Mouse (Mus musculus): Measurements from ENCODE around the gene Fbxo17. TPM values are rescaled to one million over a fixed set of nuclear protein-coding genes. Genes with fewer than 3 reads are reported as not detected.

Fbxo17 gene
- polyA plus RNA-seq, 1 experiment from 2014 or later = 2.3 TPM

DNA sequence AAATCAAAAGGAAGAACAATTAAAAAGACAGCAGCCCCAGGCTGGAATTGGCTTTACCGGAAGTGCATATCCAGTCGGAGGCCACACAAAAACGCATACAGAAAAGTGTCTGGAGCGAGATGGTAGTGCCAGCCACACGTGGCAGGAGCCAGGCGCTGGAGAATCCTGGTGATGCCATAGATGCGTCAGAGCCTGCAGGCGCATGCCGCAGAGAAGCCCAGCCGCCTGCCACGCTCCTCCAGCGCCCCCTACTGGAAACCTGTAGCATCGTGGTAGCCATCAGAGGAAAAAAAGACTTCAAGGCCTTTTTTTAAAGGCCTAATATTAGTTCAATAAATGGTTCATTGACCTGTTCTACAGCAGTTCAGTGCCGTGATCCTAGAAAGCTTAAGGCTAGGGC, 10.0 kb downstream of the Fbxo17 start:
- Histone ChIP-seq H3K4me1 (replicated peaks; ENCODE audit: control insufficient read depth, insufficient read depth, low read length) (no peaks in the 10 kb centered on the region), H3K27me3 (ENCODE audit: control insufficient read depth, insufficient read depth, low read length) (0 out of 2 replicates have a peak, but pooled peaks cover 1% of the 10 kb centered on the region), H3K9ac (no peak overlapping the region), H3K4me2 (replicated peaks) (peak overlapping the region; percentile 13), H3K36me3 (replicated peaks; ENCODE audit: control insufficient read depth, insufficient read depth) (no peaks in the 10 kb centered on the region), H3K9me3 (ENCODE audit: control insufficient read depth, low read length) (no peaks in the 10 kb centered on the region), H3K27ac (no peak overlapping the region), H3K4me3 (replicated peaks; ENCODE audit: low read length) (no peak overlapping the region)
- peak; percentile 84 for DNase-seq (ENCODE audit: low spot score)
- ATAC-seq (ENCODE audit: low FRiP score) = peak; percentile 69; the same call in 1 of the 2 replicates
- 5% methylated on average over 14 of the region's 14 CpGs for WGBS

GRCm38 (mm10) chr7:28727649-28728340, 11.2 kb downstream of the Fbxo17 start:
- Histone ChIP-seq H3K4me3 (replicated peaks; ENCODE audit: low read length) (no peak overlapping the region), H3K4me1 (replicated peaks; ENCODE audit: control insufficient read depth, insufficient read depth, low read length) (peaks cover 5% of the 10 kb centered on the region; the same call in 1 of the 2 replicates), H3K27me3 (ENCODE audit: control insufficient read depth, insufficient read depth, low read length) (0 out of 2 replicates have a peak, but pooled peaks cover 4% of the 10 kb centered on the region), H3K27ac (no peak overlapping the region), H3K9me3 (ENCODE audit: control insufficient read depth, low read length) (no peaks in the 10 kb centered on the region), H3K9ac (no peak overlapping the region), H3K36me3 (replicated peaks; ENCODE audit: control insufficient read depth, insufficient read depth) (no peaks in the 10 kb centered on the region), H3K4me2 (replicated peaks) (no peak overlapping the region)
- WGBS = 42% methylated on average over 10 of the region's 10 CpGs
- ATAC-seq (ENCODE audit: low FRiP score) = 0 out of 2 replicates have a peak, but pooled peaks have one; percentile 43
- DNase-seq (ENCODE audit: low spot score) = no peak

DNA sequence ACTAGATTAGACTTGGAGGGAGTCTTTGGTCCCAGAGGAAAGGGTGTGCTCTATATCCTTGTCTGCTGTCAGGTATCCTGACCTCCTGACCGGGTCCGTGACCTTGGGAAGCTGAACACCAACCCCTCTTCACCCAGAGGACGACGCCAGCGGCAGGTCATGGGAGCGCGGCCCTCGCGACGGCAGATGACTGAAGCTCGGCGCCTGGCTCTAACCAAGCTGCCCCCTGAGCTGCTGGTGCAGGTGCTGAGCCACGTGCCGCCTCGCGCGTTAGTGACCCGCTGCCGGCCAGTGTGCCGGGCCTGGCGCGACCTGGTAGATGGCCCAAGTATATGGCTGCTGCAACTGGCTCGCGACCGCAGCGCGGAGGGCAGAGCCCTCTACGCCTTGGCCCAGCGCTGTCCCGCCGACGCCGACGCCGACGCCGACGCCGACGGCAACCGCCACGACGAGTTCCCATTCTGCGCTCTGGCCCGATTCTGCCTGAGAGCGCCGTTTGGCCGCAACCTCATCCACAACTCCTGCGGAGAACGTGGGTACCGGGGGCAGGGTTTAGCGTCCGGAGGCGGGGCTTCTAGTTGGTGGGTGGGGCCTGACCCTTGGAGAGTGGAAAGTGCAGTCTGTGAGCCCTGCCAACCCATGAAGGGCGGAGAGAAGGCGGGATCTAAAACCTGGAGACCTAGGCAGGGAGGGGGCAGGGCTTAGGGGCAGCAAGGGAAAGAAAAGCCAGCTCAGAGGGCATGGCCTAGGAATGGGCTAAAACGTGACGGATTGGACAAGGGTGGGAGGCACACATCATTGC, 15.9 kb downstream of the Fbxo17 start:
- H3K27me3 ChIP-seq (ENCODE audit: control insufficient read depth, insufficient read depth, low read length) = 0 out of 2 replicates have a peak, but pooled peaks cover 4% of the 10 kb centered on the region
- H3K9ac ChIP-seq = peak overlapping the region; percentile 34; the same call in 1 of the 2 replicates
- H3K9me3 ChIP-seq (ENCODE audit: control insufficient read depth, low read length) = no peaks in the 10 kb centered on the region
- peaks cover 7% of the 10 kb centered on the region; the same call in 1 of the 2 replicates for H3K4me1 ChIP-seq (replicated peaks; ENCODE audit: control insufficient read depth, insufficient read depth, low read length)
- H3K4me2 ChIP-seq (replicated peaks) = peak overlapping the region; percentile 58
- WGBS = 2% methylated on average over 58 of the region's 58 CpGs
- H3K27ac ChIP-seq = no peak overlapping the region
- ATAC-seq (ENCODE audit: low FRiP score) = peak; percentile 76
- peaks cover 6% of the 10 kb centered on the region for H3K36me3 ChIP-seq (replicated peaks; ENCODE audit: control insufficient read depth, insufficient read depth)
- peak; percentile 60 for DNase-seq (ENCODE audit: low spot score)
- H3K4me3 ChIP-seq (replicated peaks; ENCODE audit: low read length) = peak overlapping the region; percentile 32

DNA sequence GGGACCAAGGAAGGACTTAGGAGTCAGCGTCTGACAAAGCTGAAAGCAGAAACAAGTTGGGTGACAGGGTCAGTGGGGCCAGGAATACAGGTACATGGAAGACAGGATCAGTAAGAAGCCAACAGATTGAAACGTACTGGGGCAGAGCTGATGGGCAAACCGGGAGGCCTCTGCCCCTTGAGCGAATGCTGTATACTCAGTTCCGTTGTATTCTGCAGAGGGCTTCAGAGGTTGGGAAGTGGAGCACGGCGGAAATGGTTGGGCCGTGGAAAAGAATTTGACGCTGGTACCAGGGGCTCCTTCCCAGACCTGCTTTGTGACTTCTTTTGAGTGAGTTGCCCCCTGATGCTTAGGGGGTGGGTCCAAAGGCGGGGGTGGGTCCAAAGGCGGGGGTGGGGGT, 16.6 kb downstream of the Fbxo17 start:
- ATAC-seq (ENCODE audit: low FRiP score) (no peak), DNase-seq (ENCODE audit: low spot score) (no peak)
- H3K4me2 ChIP-seq (replicated peaks) = peak overlapping the region; percentile 58
- no peak overlapping the region for H3K27ac ChIP-seq
- H3K4me3 ChIP-seq (replicated peaks; ENCODE audit: low read length) = peak overlapping the region; percentile 32; the same call in 1 of the 2 replicates
- H3K36me3 ChIP-seq (replicated peaks; ENCODE audit: control insufficient read depth, insufficient read depth) = peaks cover 9% of the 10 kb centered on the region
- no peaks in the 10 kb centered on the region for H3K9me3 ChIP-seq (ENCODE audit: control insufficient read depth, low read length)
- 0 out of 2 replicates have a peak, but pooled peaks cover 4% of the 10 kb centered on the region for H3K27me3 ChIP-seq (ENCODE audit: control insufficient read depth, insufficient read depth, low read length)
- WGBS = 5% methylated on average over 11 of the region's 11 CpGs
- 0 out of 2 replicates have a peak overlapping the region, but pooled peaks have one; percentile 34 for H3K9ac ChIP-seq
- peaks cover 7% of the 10 kb centered on the region; the same call in 1 of the 2 replicates for H3K4me1 ChIP-seq (replicated peaks; ENCODE audit: control insufficient read depth, insufficient read depth, low read length)

DNA sequence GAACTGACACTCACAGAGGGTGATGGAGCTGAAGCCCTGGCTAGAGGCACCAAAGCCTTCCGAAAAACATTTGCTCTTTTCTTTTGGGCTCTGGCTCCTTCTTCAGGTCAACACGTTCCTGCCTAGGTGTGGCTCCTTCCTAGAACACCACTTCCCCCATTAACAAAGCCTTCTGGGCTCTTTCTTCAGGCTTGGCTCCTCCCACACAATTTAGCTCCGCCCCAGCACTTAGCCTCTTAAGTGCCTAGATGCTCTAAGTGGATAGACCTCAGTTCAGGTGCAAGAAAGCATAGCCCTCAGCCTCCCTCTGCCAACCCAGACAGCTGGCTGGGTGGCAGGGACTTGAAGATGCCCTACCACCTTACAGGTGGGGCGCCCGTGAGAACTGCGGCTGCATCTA, 19.1 kb downstream of the Fbxo17 start:
- Histone ChIP-seq H3K4me1 (replicated peaks; ENCODE audit: control insufficient read depth, insufficient read depth, low read length) (peaks cover 7% of the 10 kb centered on the region; the same call in 1 of the 2 replicates), H3K4me3 (replicated peaks; ENCODE audit: low read length) (no peak overlapping the region), H3K9ac (no peak overlapping the region), H3K36me3 (replicated peaks; ENCODE audit: control insufficient read depth, insufficient read depth) (peaks cover 13% of the 10 kb centered on the region), H3K4me2 (replicated peaks) (no peak overlapping the region), H3K9me3 (ENCODE audit: control insufficient read depth, low read length) (no peaks in the 10 kb centered on the region), H3K27me3 (ENCODE audit: control insufficient read depth, insufficient read depth, low read length) (0 out of 2 replicates have a peak, but pooled peaks cover 4% of the 10 kb centered on the region), H3K27ac (no peak overlapping the region)
- ATAC-seq (ENCODE audit: low FRiP score) (no peak), DNase-seq (ENCODE audit: low spot score) (no peak)
- 83% methylated on average over 6 of the region's 6 CpGs for WGBS

GRCm38 (mm10) chr7:28739829-28740228, 23.2 kb downstream of the Fbxo17 start:
- Histone ChIP-seq H3K9ac (no peak overlapping the region), H3K27ac (no peak overlapping the region), H3K27me3 (ENCODE audit: control insufficient read depth, insufficient read depth, low read length) (no peaks in the 10 kb centered on the region), H3K36me3 (replicated peaks; ENCODE audit: control insufficient read depth, insufficient read depth) (peaks cover 17% of the 10 kb centered on the region), H3K4me3 (replicated peaks; ENCODE audit: low read length) (no peak overlapping the region), H3K4me1 (replicated peaks; ENCODE audit: control insufficient read depth, insufficient read depth, low read length) (peaks cover 11% of the 10 kb centered on the region), H3K9me3 (ENCODE audit: control insufficient read depth, low read length) (no peaks in the 10 kb centered on the region), H3K4me2 (replicated peaks) (no peak overlapping the region)
- WGBS = 94% methylated on average over 21 of the region's 21 CpGs
- ATAC-seq (ENCODE audit: low FRiP score) (no peak), DNase-seq (ENCODE audit: low spot score) (no peak)

- no peak for DNase-seq (ENCODE audit: low spot score)
- H3K36me3 ChIP-seq (replicated peaks; ENCODE audit: control insufficient read depth, insufficient read depth) = peaks cover 24% of the 10 kb centered on the region
- H3K27me3 ChIP-seq (ENCODE audit: control insufficient read depth, insufficient read depth, low read length) = no peaks in the 10 kb centered on the region
- H3K4me3 ChIP-seq (replicated peaks; ENCODE audit: low read length) = peak overlapping the region; percentile 61
- peak overlapping the region; percentile 58 for H3K9ac ChIP-seq
- H3K27ac ChIP-seq = no peak overlapping the region
- WGBS = 47% methylated on average over 9 of the region's 9 CpGs
- peak overlapping the region; percentile 65 for H3K4me2 ChIP-seq (replicated peaks)
- H3K4me1 ChIP-seq (replicated peaks; ENCODE audit: control insufficient read depth, insufficient read depth, low read length) = peaks cover 11% of the 10 kb centered on the region
- ATAC-seq (ENCODE audit: low FRiP score) = no peak
- H3K9me3 ChIP-seq (ENCODE audit: control insufficient read depth, low read length) = no peaks in the 10 kb centered on the region
Observed at GRCm38 (mm10) chr7:28740949-28741348, 24.3 kb downstream of the Fbxo17 start.

- Histone ChIP-seq H3K36me3 (replicated peaks; ENCODE audit: control insufficient read depth, insufficient read depth) (peaks cover 25% of the 10 kb centered on the region), H3K4me2 (replicated peaks) (peak overlapping the region; percentile 65)
Observed at GRCm38 (mm10) chr7:28741368-28741708, 24.7 kb downstream of the Fbxo17 start.

More at GRCm38 (mm10) chr7:28741368-28741708, 24.7 kb downstream of the Fbxo17 start:
- H3K27me3 ChIP-seq (ENCODE audit: control insufficient read depth, insufficient read depth, low read length) = no peaks in the 10 kb centered on the region
- peak overlapping the region; percentile 58 for H3K9ac ChIP-seq
- H3K4me1 ChIP-seq (replicated peaks; ENCODE audit: control insufficient read depth, insufficient read depth, low read length) = peaks cover 11% of the 10 kb centered on the region
- DNase-seq (ENCODE audit: low spot score) (no peak), ATAC-seq (ENCODE audit: low FRiP score) (peak; percentile 6; the same call in 1 of the 2 replicates)
- H3K9me3 ChIP-seq (ENCODE audit: control insufficient read depth, low read length) = no peaks in the 10 kb centered on the region
- peak overlapping the region; percentile 61 for H3K4me3 ChIP-seq (replicated peaks; ENCODE audit: low read length)
- H3K27ac ChIP-seq = 0 out of 2 replicates have a peak overlapping the region, but pooled peaks have one; percentile 3
- 3% methylated on average over 13 of the region's 13 CpGs for WGBS

Measured in hindbrain, embryonic 14.5 days (tissue).